Mouse (Mus musculus): ENCODE measurements at regions not wholly inside any gene's neighbourhood (a gene's known extent, or its start where the extent isn't known, plus 50 kb on each side); places are given as distances from the start of the nearest gene placed in this dataset.

- no peak for DNase-seq (ENCODE audit: extremely low spot score, low spot score)
Observed at GRCm38 (mm10) chr6:73401059-73401458, 68.4 kb downstream of the 4931417E11Rik start.

GRCm38 (mm10) chr6:73389301-73389700 lies 80.2 kb downstream of the 4931417E11Rik start:
- no peak for DNase-seq (ENCODE audit: extremely low spot score, low spot score)

- no peak for DNase-seq (ENCODE audit: extremely low spot score, low spot score)
Observed at GRCm38 (mm10) chr6:73386261-73386660, 83.2 kb downstream of the 4931417E11Rik start.

GRCm38 (mm10) chr6:73379825-73380224 lies 89.6 kb downstream of the 4931417E11Rik start:
- no peak for DNase-seq (ENCODE audit: extremely low spot score, low spot score)

- no peak for DNase-seq (ENCODE audit: extremely low spot score, low spot score)
Observed at GRCm38 (mm10) chr6:73377884-73378283, 91.6 kb downstream of the 4931417E11Rik start.

- no peak for DNase-seq (ENCODE audit: extremely low spot score, low spot score)
Observed at GRCm38 (mm10) chr6:73376291-73376690, 93.2 kb downstream of the 4931417E11Rik start.

- no peak for DNase-seq (ENCODE audit: extremely low spot score, low spot score)
Observed at GRCm38 (mm10) chr6:73372901-73373300, 96.6 kb downstream of the 4931417E11Rik start.

GRCm38 (mm10) chr6:73371866-73372265 lies 97.6 kb downstream of the 4931417E11Rik start:
- DNase-seq (ENCODE audit: extremely low spot score, low spot score) = no peak

GRCm38 (mm10) chr6:73370901-73371300 lies 98.6 kb downstream of the 4931417E11Rik start:
- no peak for DNase-seq (ENCODE audit: extremely low spot score, low spot score)

GRCm38 (mm10) chr6:73368836-73369141 lies 100.7 kb downstream of the 4931417E11Rik start:
- DNase-seq (ENCODE audit: extremely low spot score, low spot score) = no peak

- peak; percentile 20 for DNase-seq (ENCODE audit: extremely low spot score, low spot score)
Observed at GRCm38 (mm10) chr6:73368047-73368835, 101.2 kb downstream of the 4931417E11Rik start.

- DNase-seq (ENCODE audit: extremely low spot score, low spot score) = peak; percentile 76
Observed at GRCm38 (mm10) chr6:73367616-73368015, 101.9 kb downstream of the 4931417E11Rik start.

GRCm38 (mm10) chr6:73366626-73367025 lies 102.8 kb downstream of the 4931417E11Rik start:
- no peak for DNase-seq (ENCODE audit: extremely low spot score, low spot score)

- no peak for DNase-seq (ENCODE audit: extremely low spot score, low spot score)
Observed at GRCm38 (mm10) chr6:73365306-73365705, 104.2 kb downstream of the 4931417E11Rik start.

GRCm38 (mm10) chr6:73334995-73335394 lies 86.8 kb downstream of the Suclg1 start:
- DNase-seq (ENCODE audit: extremely low spot score, low spot score) = no peak

- no peak for DNase-seq (ENCODE audit: extremely low spot score, low spot score)
Observed at GRCm38 (mm10) chr6:73329666-73330065, 81.5 kb downstream of the Suclg1 start.
